Mouse (Mus musculus) hindbrain, embryonic 13.5 days (tissue): ENCODE data around the gene Vmn1r195. TPM values are rescaled to one million over a fixed set of nuclear protein-coding genes. Genes with fewer than 3 reads are reported as not detected.
"Not testable (repeated sequence)": the region's sequence is repeated elsewhere in the genome, so short reads cannot be mapped to it uniquely, and the experiment has no call there.

Experiments
- ATAC-seq: fragments of 200-750 bp; cut with Nextera tagmentation; 2 replicates; pipeline ENCODE4 v1.8.0; 2017; ENCODE audit warnings: moderate TSS enrichment; ENCODE audit not compliant: low FRiP score
- H3K27ac ChIP-seq: fragments of 300-500 bp; sonication (generic); 2 replicates; pipeline ENCODE4 v1.5.1; 2015; ENCODE audit warnings: inconsistent platforms, mild to moderate bottlenecking, moderate library complexity
- H3K27me3 ChIP-seq: fragments of 300-500 bp; sonication (generic); 2 replicates; pipeline ENCODE4 v1.6.1; 2015; ENCODE audit warnings: mild to moderate bottlenecking, inconsistent platforms
- H3K36me3 ChIP-seq: fragments of 300-500 bp; sonication (generic); 2 replicates; pipeline ENCODE4 v1.6.1; 2015; ENCODE audit warnings: mild to moderate bottlenecking, inconsistent platforms
- H3K4me1 ChIP-seq: fragments of 300-500 bp; sonication (generic); replicated peaks from 2 replicates; pipeline ENCODE4 v1.6.1; 2015; ENCODE audit warnings: inconsistent platforms
- H3K4me2 ChIP-seq: fragments of 300-500 bp; sonication (generic); 2 replicates; pipeline ENCODE4 v1.6.1; 2015; ENCODE audit warnings: inconsistent platforms, mild to moderate bottlenecking, moderate library complexity
- H3K4me3 ChIP-seq: fragments of 300-500 bp; sonication (generic); 2 replicates; pipeline ENCODE4 v1.5.1; 2015; ENCODE audit warnings: mild to moderate bottlenecking, inconsistent platforms
- H3K9ac ChIP-seq: fragments of 300-500 bp; sonication (generic); 2 replicates; pipeline ENCODE4 v1.6.1; 2015; ENCODE audit warnings: mild to moderate bottlenecking, inconsistent platforms
- H3K9me3 ChIP-seq: fragments of 300-500 bp; sonication (generic); 2 replicates; pipeline ENCODE4 v1.6.1; 2016; ENCODE audit warnings: inconsistent platforms
- WGBS: fragments of 180-500 bp; shearing (Covaris S2); methylation state at CpG from one replicate; pipeline ENCODE4 v1.1.7; 2015; 5-methylcytosine and 5-hydroxymethylcytosine counted together
- polyA plus RNA-seq: library from polyadenylated mRNA; unstranded; fragments of >200 nt; fragmentation: Nextera tagmentation; extraction: Ambion mirVana; gene quantifications from 2 replicates; pipeline ENCODE4 v1.2.1, GENCODE M21; 2015

Vmn1r195 gene
- polyA plus RNA-seq: not detected in 2 replicates

DNA sequence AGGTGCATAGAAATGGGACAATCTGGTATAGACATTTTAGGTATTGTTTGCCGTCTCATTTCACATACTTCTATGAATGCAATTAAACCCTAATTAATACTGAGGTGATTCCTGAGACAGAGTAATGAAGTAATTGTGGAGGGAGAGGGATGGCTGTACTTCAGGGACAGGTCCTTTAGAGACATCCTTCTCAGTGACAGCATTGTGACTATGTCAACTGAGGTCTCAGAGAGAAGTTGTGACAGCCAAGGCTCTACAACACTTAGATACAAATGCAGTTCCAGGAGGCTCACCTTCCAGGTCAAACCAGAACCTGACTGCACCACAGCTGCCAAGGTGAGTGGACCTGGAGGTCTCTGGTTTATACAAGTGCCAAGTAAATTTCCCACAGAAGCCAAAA, at the start of gene Vmn1r195:
Vmn1r195 (plus strand) TSS at position 301 of the 400 bp plus-strand sequence.
- H3K9ac ChIP-seq, H3K36me3 ChIP-seq, H3K4me1 ChIP-seq, H3K9me3 ChIP-seq, H3K27me3 ChIP-seq, H3K4me3 ChIP-seq, H3K4me2 ChIP-seq, H3K27ac ChIP-seq, ATAC-seq: not testable (repeated sequence)
- WGBS: 87% methylated on average over 1 of the region's 1 CpGs

DNA sequence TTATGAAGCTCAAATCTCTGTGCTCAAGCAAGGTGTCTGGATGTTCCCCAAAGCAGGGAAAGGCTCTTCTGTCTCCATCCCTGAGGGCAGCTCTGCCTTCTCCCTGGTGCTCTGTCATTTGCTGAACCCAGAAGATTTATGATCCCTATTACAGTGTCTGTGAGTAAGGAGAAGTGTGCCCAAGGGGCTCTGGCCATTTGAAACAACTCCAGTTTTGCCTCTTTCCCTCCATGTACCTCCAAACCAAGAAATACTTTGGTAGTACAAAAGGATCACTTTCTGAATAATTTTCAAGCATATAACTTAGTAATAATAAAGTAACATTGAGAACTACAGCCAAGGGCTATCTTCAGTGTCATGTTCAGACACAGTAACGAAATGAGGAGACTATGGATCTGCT, 47.3 kb upstream of the Vmn1r195 start, which contains the start of gene Vmn1r193:
Vmn1r193 (minus strand) TSS at position 101 of the 400 bp plus-strand sequence.
- H3K27me3 ChIP-seq, ATAC-seq, H3K9me3 ChIP-seq, H3K9ac ChIP-seq, H3K4me2 ChIP-seq, H3K4me1 ChIP-seq, H3K4me3 ChIP-seq, H3K27ac ChIP-seq, H3K36me3 ChIP-seq: not testable (repeated sequence)
- WGBS: 80% methylated on average over 1 of the region's 1 CpGs

DNA sequence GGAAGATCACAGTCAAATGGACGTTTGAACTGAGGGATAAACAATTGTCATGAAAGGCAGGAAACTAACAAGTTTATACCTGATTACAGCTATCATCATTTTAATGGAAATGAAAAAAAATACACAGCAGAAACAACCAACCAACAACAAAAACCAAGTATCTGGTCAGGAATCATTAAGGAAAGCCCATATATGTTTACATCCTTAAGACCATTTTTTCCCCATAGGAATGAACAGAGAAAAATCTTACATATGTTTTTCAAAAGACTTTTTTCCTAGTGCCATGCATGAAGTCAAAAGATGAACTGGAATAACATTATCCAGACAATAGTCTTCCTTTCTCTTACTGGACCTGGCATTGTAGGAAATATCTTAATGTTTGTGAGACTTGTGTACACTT, 26.4 kb upstream of the Vmn1r195 start, which contains the start of gene Vmn1r194:
Vmn1r194 (plus strand) TSS at position 301 of the 400 bp plus-strand sequence.
- 61% methylated on average over 1 of the region's 1 CpGs for WGBS
- Histone ChIP-seq H3K4me1 (no peaks in the 10 kb centered on the region), H3K36me3 (no peaks in the 10 kb centered on the region), H3K27ac (no peak within 1 kb of the TSS), H3K9ac (no peak within 1 kb of the TSS), H3K9me3 (no peaks in the 10 kb centered on the region), H3K4me3 (no peak within 1 kb of the TSS), H3K27me3 (no peaks in the 10 kb centered on the region), H3K4me2 (no peak within 1 kb of the TSS)
- ATAC-seq: no peak

DNA sequence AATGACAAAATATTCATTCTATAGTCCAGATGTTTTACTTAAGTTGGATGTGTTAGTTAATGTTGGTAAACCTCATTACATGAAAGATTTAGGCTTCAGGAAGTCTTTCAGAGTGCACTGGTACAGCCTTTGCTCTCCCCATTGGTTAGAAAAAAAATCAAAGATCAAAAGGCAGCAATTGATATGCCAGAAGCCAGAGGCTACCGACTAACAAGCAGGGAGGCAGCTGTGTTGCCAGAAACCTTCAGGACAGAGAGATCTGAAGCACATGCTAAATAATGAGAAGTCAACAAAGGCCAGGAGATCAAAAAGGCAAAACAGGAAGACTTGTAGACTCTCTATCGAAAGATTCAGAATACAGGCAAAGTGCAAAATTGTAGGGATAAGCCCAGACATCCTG, 1.4 kb downstream of the Vmn1r195 start:
- WGBS: 52% methylated on average over 2 of the region's 2 CpGs
- H3K9ac ChIP-seq: no peak overlapping the region
- H3K36me3 ChIP-seq: no peaks in the 10 kb centered on the region
- H3K27me3 ChIP-seq: no peaks in the 10 kb centered on the region
- no peaks in the 10 kb centered on the region for H3K9me3 ChIP-seq
- no peaks in the 10 kb centered on the region for H3K4me1 ChIP-seq
- H3K4me2 ChIP-seq: no peak overlapping the region
- no peak overlapping the region for H3K4me3 ChIP-seq
- no peak for ATAC-seq
- H3K27ac ChIP-seq: no peak overlapping the region

DNA sequence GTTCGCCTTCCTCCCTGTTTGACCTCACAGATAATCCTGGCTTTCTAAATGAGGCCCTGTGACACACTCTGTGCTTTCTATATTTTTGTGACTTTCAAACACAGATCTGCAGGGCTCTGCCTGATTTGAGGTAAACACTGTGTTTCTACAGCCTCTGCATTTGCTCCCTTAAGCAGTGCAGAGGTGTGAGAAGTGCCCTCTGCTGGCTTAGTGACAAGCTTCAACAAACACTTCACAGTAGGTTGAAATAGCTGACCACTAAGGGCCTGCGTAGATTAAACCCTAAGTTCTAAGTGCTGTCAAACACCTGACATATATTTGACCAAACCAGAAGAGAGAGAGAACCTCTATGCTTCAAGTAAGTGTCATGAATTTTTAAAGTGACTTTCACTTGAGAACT, 14.3 kb downstream of the Vmn1r195 start:
- Histone ChIP-seq H3K4me3 (no peak overlapping the region), H3K9ac (no peak overlapping the region), H3K36me3 (no peaks in the 10 kb centered on the region), H3K4me1 (no peaks in the 10 kb centered on the region), H3K9me3 (no peaks in the 10 kb centered on the region), H3K27ac (no peak overlapping the region), H3K4me2 (no peak overlapping the region), H3K27me3 (no peaks in the 10 kb centered on the region)
- WGBS: 88% methylated on average over 2 of the region's 2 CpGs
- ATAC-seq: no peak

DNA sequence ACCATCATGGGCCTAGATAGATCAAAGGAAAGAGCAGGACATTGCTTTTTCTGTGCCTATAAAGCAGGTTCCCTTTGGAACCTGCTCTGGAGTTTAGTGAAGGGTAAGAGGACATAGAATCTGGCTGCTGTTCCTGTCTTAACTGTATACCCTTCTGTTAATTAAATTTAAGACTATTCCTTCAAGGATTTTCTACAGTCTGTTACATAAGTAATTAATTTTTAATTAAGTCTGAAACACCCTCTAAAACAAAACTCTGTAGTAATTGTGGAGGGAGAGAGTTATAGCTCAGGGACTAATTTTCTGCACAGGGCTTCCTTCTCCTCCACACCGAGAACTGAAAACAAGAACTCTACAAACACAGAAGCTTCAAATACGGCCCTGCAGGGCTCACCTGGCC, 19.3 kb downstream of the Vmn1r195 start, which contains the start of gene Vmn1r196:
Vmn1r196 (plus strand) TSS at position 301 of the 400 bp plus-strand sequence.
- Histone ChIP-seq H3K4me3 (no peak within 1 kb of the TSS), H3K4me2 (no peak within 1 kb of the TSS), H3K36me3 (no peaks in the 10 kb centered on the region), H3K27ac (no peak within 1 kb of the TSS), H3K4me1 (no peaks in the 10 kb centered on the region), H3K9ac (no peak within 1 kb of the TSS), H3K27me3 (no peaks in the 10 kb centered on the region), H3K9me3 (no peaks in the 10 kb centered on the region)
- 85% methylated on average over 2 of the region's 2 CpGs for WGBS
- ATAC-seq: no peak

DNA sequence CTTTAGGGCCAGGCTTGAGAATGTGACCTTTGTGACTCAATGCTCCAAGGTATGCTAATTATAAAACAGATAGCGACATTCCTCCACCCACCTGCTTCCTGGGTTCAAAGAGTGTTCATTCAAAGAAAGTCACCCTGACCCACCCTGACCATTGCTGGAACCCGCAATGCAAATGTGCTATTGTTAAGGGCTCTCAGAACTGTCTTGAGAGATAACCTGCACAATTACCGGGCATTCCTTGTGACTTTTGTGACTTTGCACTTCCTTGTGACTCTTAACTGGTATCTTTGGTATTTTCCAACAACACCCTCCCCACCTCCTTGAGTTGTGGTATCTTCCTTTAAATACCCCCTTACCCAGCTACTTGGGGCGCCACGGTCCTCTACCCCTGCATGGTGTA, 37.8 kb downstream of the Vmn1r195 start:
- not testable (repeated sequence) for H3K9ac ChIP-seq, ATAC-seq, H3K4me1 ChIP-seq, H3K36me3 ChIP-seq, H3K4me3 ChIP-seq, H3K27ac ChIP-seq, H3K4me2 ChIP-seq, H3K9me3 ChIP-seq, H3K27me3 ChIP-seq
- 92% methylated on average over 5 of the region's 5 CpGs for WGBS

DNA sequence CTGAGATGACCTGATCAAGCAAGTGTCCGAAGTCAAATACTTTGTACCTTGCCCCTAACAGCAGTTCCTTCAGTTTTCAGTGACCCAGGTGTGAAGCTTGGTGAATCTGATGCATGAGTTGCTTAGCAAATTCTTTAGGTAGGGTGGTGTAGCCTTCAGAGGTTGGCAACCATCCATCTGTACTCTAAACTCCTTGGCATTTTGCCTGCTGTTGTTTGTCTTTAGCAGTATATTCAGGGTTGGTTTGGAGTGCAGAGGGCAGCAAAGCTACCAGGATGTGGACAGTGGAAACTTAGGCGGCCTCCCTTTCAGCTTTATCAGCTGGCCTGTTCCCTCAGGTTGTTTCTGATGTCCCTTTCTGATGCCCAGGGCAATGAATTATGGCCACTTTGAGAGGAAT, 45.0 kb downstream of the Vmn1r195 start:
- Histone ChIP-seq H3K4me1 (no peaks in the 10 kb centered on the region), H3K9ac (no peak overlapping the region), H3K9me3 (no peaks in the 10 kb centered on the region), H3K27me3 (no peaks in the 10 kb centered on the region), H3K27ac (no peak overlapping the region), H3K36me3 (no peaks in the 10 kb centered on the region), H3K4me3 (no peak overlapping the region), H3K4me2 (no peak overlapping the region)
- ATAC-seq: no peak
- 80% methylated on average over 2 of the region's 2 CpGs for WGBS

DNA sequence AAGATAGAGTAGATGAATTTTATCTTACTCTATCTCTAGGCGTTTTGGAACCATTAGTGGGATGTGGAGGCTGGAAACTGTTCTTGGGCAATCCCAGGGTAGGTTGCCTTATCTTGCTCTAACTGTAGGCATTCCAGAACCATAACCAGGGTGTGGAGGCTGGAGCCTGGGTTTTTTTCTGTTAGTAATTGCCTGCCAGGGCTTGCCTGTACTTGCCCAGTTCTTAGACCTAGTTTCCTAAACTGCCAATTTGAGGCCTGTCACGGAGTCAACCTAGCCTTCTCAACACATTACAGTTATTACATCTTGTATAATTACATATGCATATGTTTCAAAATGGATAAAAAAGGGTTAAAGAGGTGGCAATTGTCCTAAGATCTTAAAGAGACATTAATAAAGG, 47.0 kb downstream of the Vmn1r195 start:
- H3K4me2 ChIP-seq: no peak overlapping the region
- no peak overlapping the region for H3K9ac ChIP-seq
- no peaks in the 10 kb centered on the region for H3K27me3 ChIP-seq
- no peak overlapping the region for H3K27ac ChIP-seq
- ATAC-seq: no peak
- no peak overlapping the region for H3K4me3 ChIP-seq
- 88% methylated on average over 2 of the region's 2 CpGs for WGBS
- H3K9me3 ChIP-seq: no peaks in the 10 kb centered on the region
- H3K36me3 ChIP-seq: no peaks in the 10 kb centered on the region
- no peaks in the 10 kb centered on the region for H3K4me1 ChIP-seq

DNA sequence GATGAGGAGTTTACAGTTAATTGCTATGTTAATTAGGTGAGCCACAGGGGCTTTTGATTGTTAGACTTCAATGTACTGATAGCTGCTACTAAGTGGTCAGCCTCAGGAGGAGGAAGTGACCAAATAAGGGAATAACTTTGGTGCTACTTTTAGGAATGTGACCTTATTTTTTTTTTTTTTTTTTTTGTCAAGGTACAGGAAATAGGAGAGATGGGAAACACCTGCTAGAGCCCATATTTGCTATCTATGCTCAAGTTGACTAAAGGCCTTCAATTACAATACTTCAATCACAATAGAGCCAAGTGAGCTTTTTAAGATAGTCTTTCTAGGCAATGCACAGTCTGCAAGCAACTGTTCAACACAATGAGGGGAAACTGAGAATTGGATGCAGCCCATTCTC, 49.8 kb downstream of the Vmn1r195 start:
- H3K36me3 ChIP-seq: no peaks in the 10 kb centered on the region
- no peak overlapping the region for H3K4me3 ChIP-seq
- no peak for ATAC-seq
- no peak overlapping the region for H3K4me2 ChIP-seq
- H3K27ac ChIP-seq: no peak overlapping the region
- H3K4me1 ChIP-seq: no peaks in the 10 kb centered on the region
- H3K9me3 ChIP-seq: no peaks in the 10 kb centered on the region
- no peak overlapping the region for H3K9ac ChIP-seq
- no peaks in the 10 kb centered on the region for H3K27me3 ChIP-seq

DNA sequence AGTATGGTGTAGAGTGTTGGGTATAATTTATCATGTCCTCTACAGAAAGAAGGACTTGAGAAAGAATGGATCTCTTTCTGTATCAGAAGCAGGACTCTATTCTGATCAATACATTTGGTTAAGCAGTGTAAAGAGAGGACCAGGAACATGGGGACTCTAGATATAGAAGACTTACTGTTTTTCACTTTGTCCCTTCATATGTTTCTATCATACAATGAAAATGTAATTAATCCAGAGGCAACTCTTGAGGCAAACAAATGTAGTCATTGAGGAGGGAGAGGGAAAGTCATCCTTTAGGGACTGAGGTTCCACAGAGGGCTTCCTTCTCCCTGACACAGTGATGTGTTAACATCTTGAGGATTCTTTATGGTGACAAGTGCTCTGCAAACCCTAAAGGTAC, 54.0 kb downstream of the Vmn1r195 start, which contains the start of gene Vmn1r197:
Vmn1r197 (plus strand) TSS at position 301 of the 400 bp plus-strand sequence.
- Histone ChIP-seq H3K4me2 (no peak within 1 kb of the TSS), H3K36me3 (no peaks in the 10 kb centered on the region), H3K4me1 (no peaks in the 10 kb centered on the region), H3K9ac (no peak within 1 kb of the TSS), H3K4me3 (no peak within 1 kb of the TSS), H3K27me3 (no peaks in the 10 kb centered on the region), H3K27ac (no peak within 1 kb of the TSS), H3K9me3 (no peaks in the 10 kb centered on the region)
- ATAC-seq: no peak
